Mouse (Mus musculus): ENCODE results near the gene Phf21b. TPM values are rescaled to one million over a fixed set of nuclear protein-coding genes. Genes with fewer than 3 reads are reported as not detected.
A peak's percentile ranks its signal among the peaks of the same experiment; 100 is the strongest.
"Not testable (repeated sequence)": the region's sequence is repeated elsewhere in the genome, so short reads cannot be mapped to it uniquely, and the experiment has no call there.

The Phf21b gene
- 2.5 and 3.5 TPM in 2 replicates for polyA plus RNA-seq (2015; fragmentation: Nextera tagmentation; extraction: Ambion mirVana)

GRCm38 (mm10) chr15:84856006-84856995 is at the start of gene Phf21b:
Gene Phf21b, minus strand, starts transcription at chr15:84856049.
- peak within 1 kb of the TSS; percentile 91 for H3K27ac ChIP-seq (ENCODE audit: low read depth, low read length)
- peak within 1 kb of the TSS; percentile 96 for H3K4me2 ChIP-seq (ENCODE audit: low read length)
- 1% methylated on average over 60 of the region's 76 CpGs for WGBS
- peaks cover 24% of the 10 kb centered on the region for H3K4me1 ChIP-seq (ENCODE audit: control insufficient read depth, insufficient read depth, low read depth, low read length)
- no peaks in the 10 kb centered on the region for H3K36me3 ChIP-seq (ENCODE audit: control insufficient read depth, insufficient read depth, low read length)
- H3K27me3 ChIP-seq (replicated peaks; ENCODE audit: control insufficient read depth, insufficient read depth, low read length) = no peaks in the 10 kb centered on the region
- H3K9ac ChIP-seq (ENCODE audit: low read depth, low read length) = peak within 1 kb of the TSS; percentile 76
- peak; percentile 76 for ATAC-seq
- H3K9me3 ChIP-seq (ENCODE audit: control insufficient read depth, low read length) = no peaks in the 10 kb centered on the region
- peak within 1 kb of the TSS; percentile 75 for H3K4me3 ChIP-seq (ENCODE audit: low read length)

GRCm38 (mm10) chr15:84903843-84904385 is 48.1 kb upstream of the Phf21b start:
- H3K4me3 ChIP-seq (ENCODE audit: low read length) = no peak overlapping the region
- ATAC-seq = no peak
- H3K9ac ChIP-seq (ENCODE audit: low read depth, low read length) = no peak overlapping the region
- no peaks in the 10 kb centered on the region for H3K9me3 ChIP-seq (ENCODE audit: control insufficient read depth, low read length)
- 46% methylated on average over 7 of the region's 7 CpGs for WGBS
- H3K36me3 ChIP-seq (ENCODE audit: control insufficient read depth, insufficient read depth, low read length) = no peaks in the 10 kb centered on the region
- H3K27me3 ChIP-seq (replicated peaks; ENCODE audit: control insufficient read depth, insufficient read depth, low read length) = no peaks in the 10 kb centered on the region
- no peaks in the 10 kb centered on the region; the same call in 1 of the 2 replicates for H3K4me1 ChIP-seq (ENCODE audit: control insufficient read depth, insufficient read depth, low read depth, low read length)
- H3K4me2 ChIP-seq (ENCODE audit: low read length) = no peak overlapping the region
- H3K27ac ChIP-seq (ENCODE audit: low read depth, low read length) = no peak overlapping the region

GRCm38 (mm10) chr15:84898077-84898476 is 42.2 kb upstream of the Phf21b start:
- Histone ChIP-seq H3K9me3 (ENCODE audit: control insufficient read depth, low read length) (no peaks in the 10 kb centered on the region), H3K4me1 (ENCODE audit: control insufficient read depth, insufficient read depth, low read depth, low read length) (peaks cover 11% of the 10 kb centered on the region), H3K36me3 (ENCODE audit: control insufficient read depth, insufficient read depth, low read length) (no peaks in the 10 kb centered on the region), H3K4me3 (ENCODE audit: low read length) (no peak overlapping the region; the same call in 1 of the 2 replicates), H3K9ac (ENCODE audit: low read depth, low read length) (0 out of 2 replicates have a peak overlapping the region, but pooled peaks have one; percentile 7), H3K4me2 (ENCODE audit: low read length) (peak overlapping the region; percentile 28), H3K27ac (ENCODE audit: low read depth, low read length) (no peak overlapping the region), H3K27me3 (replicated peaks; ENCODE audit: control insufficient read depth, insufficient read depth, low read length) (no peaks in the 10 kb centered on the region)
- 18% methylated on average over 7 of the region's 7 CpGs for WGBS
- peak; percentile 88 for ATAC-seq

DNA sequence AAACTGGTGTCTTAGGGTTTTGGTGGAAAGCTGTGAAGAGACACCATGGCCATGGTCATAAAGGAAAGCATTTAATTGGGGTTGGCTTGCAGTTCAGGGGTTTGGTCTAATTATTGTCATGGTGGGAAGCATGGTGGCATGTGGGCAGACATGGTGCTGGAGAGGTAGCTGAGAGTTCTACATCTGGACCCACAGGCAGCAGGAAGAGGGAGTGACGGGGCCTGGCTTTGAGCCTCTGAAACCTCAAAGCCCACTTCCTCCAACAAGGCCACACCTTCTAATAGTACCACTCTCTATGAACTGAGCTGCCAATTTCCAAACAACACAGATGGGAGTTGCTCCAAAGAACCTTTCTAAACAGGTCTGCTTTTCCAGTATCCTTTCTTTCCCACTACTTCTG is 40.8 kb upstream of the Phf21b start:
- no peak overlapping the region for H3K4me2 ChIP-seq (ENCODE audit: low read length)
- H3K36me3 ChIP-seq (ENCODE audit: control insufficient read depth, insufficient read depth, low read length) = no peaks in the 10 kb centered on the region
- H3K9ac ChIP-seq (ENCODE audit: low read depth, low read length) = no peak overlapping the region
- no peak overlapping the region for H3K4me3 ChIP-seq (ENCODE audit: low read length)
- no peak for ATAC-seq
- H3K4me1 ChIP-seq (ENCODE audit: control insufficient read depth, insufficient read depth, low read depth, low read length) = peaks cover 11% of the 10 kb centered on the region
- no peaks in the 10 kb centered on the region for H3K27me3 ChIP-seq (replicated peaks; ENCODE audit: control insufficient read depth, insufficient read depth, low read length)
- no peak overlapping the region for H3K27ac ChIP-seq (ENCODE audit: low read depth, low read length)
- 69% methylated on average over 1 of the region's 1 CpGs for WGBS
- H3K9me3 ChIP-seq (ENCODE audit: control insufficient read depth, low read length) = no peaks in the 10 kb centered on the region

DNA sequence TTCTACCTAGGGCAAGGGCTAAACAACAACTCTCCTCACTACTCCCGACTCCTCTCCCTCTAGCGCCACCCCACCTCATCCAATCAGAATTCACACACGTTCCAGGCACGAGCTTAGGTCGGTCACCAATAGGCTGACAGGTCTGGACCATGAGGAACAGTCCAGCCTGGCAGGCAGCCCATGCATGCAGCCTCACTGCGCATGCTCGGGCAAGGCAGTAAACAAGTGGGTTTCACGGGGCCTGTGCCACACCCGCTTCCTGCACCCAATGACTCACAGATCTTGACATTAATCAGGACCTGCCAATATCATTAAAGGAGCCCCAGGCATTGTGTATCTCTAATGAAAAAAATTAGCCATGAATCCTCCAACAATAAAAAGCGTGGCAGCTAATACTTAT is 40.4 kb upstream of the Phf21b start:
- 66% methylated on average over 10 of the region's 10 CpGs for WGBS
- not testable (repeated sequence) for H3K9me3 ChIP-seq (ENCODE audit: control insufficient read depth, low read length); H3K9ac ChIP-seq (ENCODE audit: low read depth, low read length); H3K36me3 ChIP-seq (ENCODE audit: control insufficient read depth, insufficient read depth, low read length); H3K27me3 ChIP-seq (replicated peaks; ENCODE audit: control insufficient read depth, insufficient read depth, low read length); H3K4me2 ChIP-seq (ENCODE audit: low read length); H3K4me3 ChIP-seq (ENCODE audit: low read length); H3K27ac ChIP-seq (ENCODE audit: low read depth, low read length); ATAC-seq
- H3K4me1 ChIP-seq (ENCODE audit: control insufficient read depth, insufficient read depth, low read depth, low read length) = peaks cover 11% of the 10 kb centered on the region

GRCm38 (mm10) chr15:84891658-84892057 is 35.8 kb upstream of the Phf21b start:
- WGBS = 3% methylated on average over 3 of the region's 3 CpGs
- ATAC-seq = peak; percentile 72; the same call in 1 of the 2 replicates
- H3K9me3 ChIP-seq (ENCODE audit: control insufficient read depth, low read length) = no peaks in the 10 kb centered on the region
- H3K27ac ChIP-seq (ENCODE audit: low read depth, low read length) = no peak overlapping the region
- H3K4me1 ChIP-seq (ENCODE audit: control insufficient read depth, insufficient read depth, low read depth, low read length) = no peaks in the 10 kb centered on the region
- no peaks in the 10 kb centered on the region for H3K27me3 ChIP-seq (replicated peaks; ENCODE audit: control insufficient read depth, insufficient read depth, low read length)
- no peak overlapping the region for H3K4me3 ChIP-seq (ENCODE audit: low read length)
- H3K9ac ChIP-seq (ENCODE audit: low read depth, low read length) = no peak overlapping the region
- H3K4me2 ChIP-seq (ENCODE audit: low read length) = no peak overlapping the region
- H3K36me3 ChIP-seq (ENCODE audit: control insufficient read depth, insufficient read depth, low read length) = no peaks in the 10 kb centered on the region

DNA sequence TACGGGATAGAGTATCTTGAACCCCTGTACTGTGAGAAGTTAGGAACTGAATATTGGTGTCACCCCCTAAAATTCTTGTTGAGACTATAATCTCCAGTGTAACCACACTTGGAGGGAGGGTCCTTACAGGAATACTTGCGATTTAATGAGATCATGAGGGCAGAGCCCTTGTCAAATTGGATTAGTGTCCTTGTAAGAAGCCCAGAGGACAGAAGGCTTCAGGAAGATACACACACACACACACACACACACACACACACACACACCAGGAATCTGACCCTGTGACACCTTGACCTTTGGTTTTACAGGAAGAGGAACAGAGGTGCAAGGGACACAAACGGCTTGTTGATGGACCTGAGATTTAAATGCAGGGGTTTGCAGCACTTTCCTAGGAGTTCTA is 35.4 kb upstream of the Phf21b start:
- Histone ChIP-seq H3K9ac (ENCODE audit: low read depth, low read length) (no peak overlapping the region), H3K36me3 (ENCODE audit: control insufficient read depth, insufficient read depth, low read length) (no peaks in the 10 kb centered on the region), H3K4me2 (ENCODE audit: low read length) (no peak overlapping the region), H3K4me1 (ENCODE audit: control insufficient read depth, insufficient read depth, low read depth, low read length) (no peaks in the 10 kb centered on the region), H3K27me3 (replicated peaks; ENCODE audit: control insufficient read depth, insufficient read depth, low read length) (no peaks in the 10 kb centered on the region), H3K27ac (ENCODE audit: low read depth, low read length) (no peak overlapping the region), H3K4me3 (ENCODE audit: low read length) (no peak overlapping the region), H3K9me3 (ENCODE audit: control insufficient read depth, low read length) (no peaks in the 10 kb centered on the region)
- WGBS = 58% methylated on average over 3 of the region's 3 CpGs
- no peak for ATAC-seq

DNA sequence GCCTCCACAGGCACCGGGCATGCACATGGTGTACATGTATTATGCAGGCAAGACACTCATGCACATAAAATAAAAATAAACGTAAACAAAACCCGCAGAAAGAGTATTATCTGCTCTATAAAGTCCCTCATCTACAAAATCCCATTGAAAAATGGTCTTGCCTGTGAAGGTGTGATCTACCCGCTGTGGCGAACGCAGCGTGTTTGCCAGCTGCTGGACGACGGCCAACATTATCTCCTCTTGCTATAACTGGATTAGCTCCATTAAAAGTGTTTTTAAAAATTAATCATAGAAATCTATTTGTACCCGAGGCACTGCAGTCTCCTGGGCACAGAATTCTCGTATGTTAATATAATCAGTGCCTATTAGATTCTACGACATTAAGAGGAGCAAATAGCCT is 32.2 kb upstream of the Phf21b start:
- 48% methylated on average over 12 of the region's 12 CpGs for WGBS
- H3K9ac ChIP-seq (ENCODE audit: low read depth, low read length) = no peak overlapping the region
- no peak for ATAC-seq
- H3K27me3 ChIP-seq (replicated peaks; ENCODE audit: control insufficient read depth, insufficient read depth, low read length) = no peaks in the 10 kb centered on the region
- no peak overlapping the region for H3K27ac ChIP-seq (ENCODE audit: low read depth, low read length)
- H3K36me3 ChIP-seq (ENCODE audit: control insufficient read depth, insufficient read depth, low read length) = no peaks in the 10 kb centered on the region
- H3K9me3 ChIP-seq (ENCODE audit: control insufficient read depth, low read length) = no peaks in the 10 kb centered on the region
- H3K4me2 ChIP-seq (ENCODE audit: low read length) = no peak overlapping the region
- H3K4me3 ChIP-seq (ENCODE audit: low read length) = no peak overlapping the region
- no peaks in the 10 kb centered on the region for H3K4me1 ChIP-seq (ENCODE audit: control insufficient read depth, insufficient read depth, low read depth, low read length)

All from hindbrain, embryonic 16.5 days (tissue).